Mouse (Mus musculus): ENCODE data around the gene Unc5b. TPM values are rescaled to one million over a fixed set of nuclear protein-coding genes. Genes with fewer than 3 reads are reported as not detected.
"Not testable (repeated sequence)": the region's sequence is repeated elsewhere in the genome, so short reads cannot be mapped to it uniquely, and the experiment has no call there.

The Unc5b gene
- 3.0 and 3.6 TPM in 2 replicates for polyA plus RNA-seq (2016; fragmentation: Nextera tagmentation; extraction: Ambion mirVana)

DNA sequence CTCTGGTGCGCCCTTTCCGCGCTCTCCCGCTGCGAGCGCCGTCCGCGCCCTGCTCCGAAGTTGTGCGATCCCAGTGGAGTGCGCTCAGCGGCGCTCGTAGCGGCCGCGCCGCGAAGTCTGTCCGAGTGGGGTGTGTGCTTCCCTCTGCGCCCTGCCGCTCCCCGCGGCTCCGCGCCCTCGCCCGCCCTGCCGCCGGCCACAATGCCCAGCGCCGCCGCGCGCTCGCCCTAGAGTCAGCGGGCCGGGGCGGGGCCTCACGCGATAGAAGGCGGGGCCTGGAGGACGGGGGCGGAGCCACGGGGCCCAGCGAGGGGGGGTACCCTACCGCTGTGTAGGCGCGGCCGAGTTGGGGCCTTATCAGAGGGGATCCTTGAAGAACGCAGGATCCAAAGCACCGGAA, at the start of gene Unc5b:
Gene Unc5b (minus strand): TSS at position 203 of the 400 bp plus-strand sequence.
- Histone ChIP-seq H3K4me1 (peaks cover 40% of the 10 kb centered on the region), H3K9me3 (no peaks in the 10 kb centered on the region), H3K9ac (peak within 1 kb of the TSS; percentile 69), H3K4me2 (replicated peaks) (peak within 1 kb of the TSS; percentile 95), H3K36me3 (no peaks in the 10 kb centered on the region), H3K27me3 (replicated peaks) (peaks cover 71% of the 10 kb centered on the region), H3K27ac (no peak within 1 kb of the TSS), H3K4me3 (peak within 1 kb of the TSS; percentile 58)
- under 1% methylated on average over 53 of the region's 53 CpGs for WGBS
- peak; percentile 80 for ATAC-seq (ENCODE audit: low FRiP score, low read depth)

GRCm38 (mm10) chr10:60879817-60880216, 48.4 kb upstream of the Unc5b start:
- Histone ChIP-seq H3K36me3 (no peaks in the 10 kb centered on the region), H3K27me3 (replicated peaks) (no peaks in the 10 kb centered on the region), H3K4me3 (no peak overlapping the region), H3K4me1 (no peaks in the 10 kb centered on the region), H3K9me3 (no peaks in the 10 kb centered on the region), H3K27ac (no peak overlapping the region), H3K4me2 (replicated peaks) (no peak overlapping the region), H3K9ac (no peak overlapping the region)
- WGBS, result 91% methylated on average over 4 of the region's 4 CpGs
- no peak for ATAC-seq (ENCODE audit: low FRiP score, low read depth)

DNA sequence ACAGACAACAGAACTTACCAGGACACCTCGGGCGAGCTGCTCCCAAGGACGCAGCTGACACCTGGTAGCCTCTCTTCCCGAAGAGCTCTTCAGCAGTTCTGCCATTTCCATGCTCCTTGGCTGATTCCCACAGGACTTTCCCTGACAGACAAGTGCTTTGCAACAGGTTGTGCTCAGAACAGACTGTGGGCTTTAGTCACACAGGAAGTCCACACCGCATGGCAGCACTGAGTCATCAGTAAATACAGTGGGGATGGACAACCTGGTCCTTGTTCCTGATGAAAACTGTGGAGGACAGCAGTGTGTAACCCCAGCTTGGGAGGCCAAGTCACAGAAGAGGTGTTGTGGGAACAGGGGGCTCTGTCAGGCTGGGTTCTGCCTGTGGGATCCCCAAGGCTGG, 45.7 kb upstream of the Unc5b start:
- Histone ChIP-seq H3K36me3 (no peaks in the 10 kb centered on the region), H3K9me3 (no peaks in the 10 kb centered on the region), H3K27me3 (replicated peaks) (no peaks in the 10 kb centered on the region), H3K4me2 (replicated peaks) (no peak overlapping the region), H3K4me3 (no peak overlapping the region), H3K9ac (no peak overlapping the region), H3K4me1 (no peaks in the 10 kb centered on the region), H3K27ac (no peak overlapping the region)
- 93% methylated on average over 5 of the region's 5 CpGs for WGBS
- no peak for ATAC-seq (ENCODE audit: low FRiP score, low read depth)

GRCm38 (mm10) chr10:60875011-60875410, 43.6 kb upstream of the Unc5b start:
- ATAC-seq (ENCODE audit: low FRiP score, low read depth), result no peak
- H3K4me2 ChIP-seq (replicated peaks), result no peak overlapping the region
- no peaks in the 10 kb centered on the region for H3K9me3 ChIP-seq
- 77% methylated on average over 1 of the region's 1 CpGs for WGBS
- no peaks in the 10 kb centered on the region for H3K27me3 ChIP-seq (replicated peaks)
- H3K36me3 ChIP-seq, result no peaks in the 10 kb centered on the region
- H3K27ac ChIP-seq, result no peak overlapping the region
- H3K4me1 ChIP-seq, result no peaks in the 10 kb centered on the region
- no peak overlapping the region for H3K4me3 ChIP-seq
- no peak overlapping the region for H3K9ac ChIP-seq

- no peaks in the 10 kb centered on the region for H3K27me3 ChIP-seq (replicated peaks)
- H3K9me3 ChIP-seq, result no peaks in the 10 kb centered on the region
- H3K4me1 ChIP-seq, result no peaks in the 10 kb centered on the region
- H3K9ac ChIP-seq, result no peak overlapping the region
- no peak overlapping the region for H3K4me3 ChIP-seq
- H3K36me3 ChIP-seq, result no peaks in the 10 kb centered on the region
- no peak overlapping the region for H3K27ac ChIP-seq
- 83% methylated on average over 6 of the region's 6 CpGs for WGBS
- no peak overlapping the region for H3K4me2 ChIP-seq (replicated peaks)
- ATAC-seq (ENCODE audit: low FRiP score, low read depth), result no peak
These were observed 31.9 kb upstream of the Unc5b start for GRCm38 (mm10) chr10:60863318-60863717.

DNA sequence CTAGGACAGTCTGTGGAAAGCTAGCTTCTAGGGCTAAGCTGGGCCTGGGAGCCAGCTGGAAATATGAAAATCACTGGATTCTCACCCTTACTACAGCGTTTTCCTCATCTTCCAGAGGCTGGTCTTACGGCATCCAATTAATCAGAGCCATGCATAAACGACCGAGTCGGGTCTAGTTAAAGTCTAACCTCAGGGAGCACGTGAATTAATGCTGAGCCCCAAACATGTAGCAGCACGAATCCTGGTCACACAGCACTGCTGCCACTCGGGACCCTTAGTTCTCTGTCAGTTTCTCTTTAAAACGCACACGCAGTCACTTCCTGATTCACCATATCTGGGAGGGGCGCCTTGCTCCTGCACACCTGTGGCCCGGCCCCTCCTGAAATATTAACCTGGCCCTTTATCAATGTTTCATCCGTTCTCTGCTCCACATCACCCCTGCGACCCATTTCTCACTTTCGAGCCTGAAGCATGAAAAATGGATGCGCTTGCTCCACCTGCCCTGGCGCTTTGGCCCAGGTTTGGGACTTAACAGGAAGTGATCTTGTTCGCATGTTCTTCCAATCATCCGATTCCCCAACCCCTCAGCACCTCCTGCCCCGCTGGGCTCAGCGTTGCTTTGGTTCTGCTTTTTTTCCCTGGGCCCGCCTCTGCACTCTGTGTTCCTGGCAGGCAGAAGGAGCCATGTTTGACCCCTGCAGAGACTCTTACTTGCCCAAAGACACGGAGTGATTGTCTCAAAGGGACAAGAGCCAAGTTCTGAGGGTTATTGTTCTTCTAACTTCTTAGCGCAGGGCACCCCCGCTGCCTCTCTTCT, 31.3 kb upstream of the Unc5b start:
- Histone ChIP-seq H3K36me3 (no peaks in the 10 kb centered on the region), H3K4me1 (no peaks in the 10 kb centered on the region), H3K9ac (no peak overlapping the region), H3K27ac (no peak overlapping the region), H3K4me2 (replicated peaks) (no peak overlapping the region), H3K9me3 (no peaks in the 10 kb centered on the region), H3K4me3 (no peak overlapping the region), H3K27me3 (replicated peaks) (no peaks in the 10 kb centered on the region)
- ATAC-seq (ENCODE audit: low FRiP score, low read depth), result no peak
- WGBS, result 66% methylated on average over 25 of the region's 25 CpGs

GRCm38 (mm10) chr10:60845271-60845670, 13.9 kb upstream of the Unc5b start:
- not testable (repeated sequence) for ATAC-seq (ENCODE audit: low FRiP score, low read depth); H3K4me1 ChIP-seq; H3K9ac ChIP-seq; H3K4me3 ChIP-seq; H3K27me3 ChIP-seq (replicated peaks); H3K4me2 ChIP-seq (replicated peaks); H3K9me3 ChIP-seq; H3K36me3 ChIP-seq; H3K27ac ChIP-seq

GRCm38 (mm10) chr10:60838816-60839215, 7.4 kb upstream of the Unc5b start:
- no peak for ATAC-seq (ENCODE audit: low FRiP score, low read depth)
- Histone ChIP-seq H3K27ac (no peak overlapping the region), H3K4me2 (replicated peaks) (no peak overlapping the region), H3K27me3 (replicated peaks) (peaks cover 8% of the 10 kb centered on the region; the same call in 1 of the 2 replicates), H3K9me3 (no peaks in the 10 kb centered on the region), H3K4me1 (no peaks in the 10 kb centered on the region), H3K9ac (no peak overlapping the region), H3K4me3 (no peak overlapping the region), H3K36me3 (no peaks in the 10 kb centered on the region)
- 66% methylated on average over 19 of the region's 19 CpGs for WGBS

DNA sequence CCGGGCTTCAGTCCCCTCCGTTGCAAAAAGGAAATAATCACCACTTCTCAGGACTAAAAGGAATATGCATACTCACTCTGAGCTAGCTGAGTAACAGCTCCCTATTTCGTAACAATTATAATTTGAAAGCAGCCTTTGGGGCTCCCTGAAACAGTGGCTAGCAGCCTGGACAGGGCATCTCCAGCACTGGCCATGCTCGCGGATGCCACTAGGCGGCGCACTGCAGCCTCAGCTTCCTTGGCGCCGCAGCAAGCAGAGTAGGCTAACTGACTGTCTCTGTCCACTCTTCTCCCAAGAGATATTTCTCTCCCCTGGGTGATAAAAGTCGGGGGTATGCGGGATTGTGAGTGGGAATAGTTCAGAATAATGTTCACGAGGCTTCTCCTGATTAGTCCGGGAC, 3.6 kb upstream of the Unc5b start:
- H3K4me3 ChIP-seq, result no peak overlapping the region
- H3K9me3 ChIP-seq, result no peaks in the 10 kb centered on the region
- ATAC-seq (ENCODE audit: low FRiP score, low read depth), result no peak
- no peak overlapping the region for H3K27ac ChIP-seq
- peaks cover 40% of the 10 kb centered on the region for H3K27me3 ChIP-seq (replicated peaks)
- H3K9ac ChIP-seq, result no peak overlapping the region
- H3K4me1 ChIP-seq, result peaks cover 11% of the 10 kb centered on the region
- H3K4me2 ChIP-seq (replicated peaks), result no peak overlapping the region
- H3K36me3 ChIP-seq, result no peaks in the 10 kb centered on the region
- 2% methylated on average over 13 of the region's 13 CpGs for whole genome bisulfite sequencing

- 80% methylated on average over 12 of the region's 12 CpGs for WGBS
- H3K27ac ChIP-seq, result no peak overlapping the region
- no peak overlapping the region for H3K4me3 ChIP-seq
- no peaks in the 10 kb centered on the region for H3K36me3 ChIP-seq
- no peak overlapping the region for H3K9ac ChIP-seq
- H3K4me2 ChIP-seq (replicated peaks), result no peak overlapping the region
- peaks cover 28% of the 10 kb centered on the region for H3K4me1 ChIP-seq
- H3K27me3 ChIP-seq (replicated peaks), result peaks cover 62% of the 10 kb centered on the region
- ATAC-seq (ENCODE audit: low FRiP score, low read depth), result no peak
- H3K9me3 ChIP-seq, result no peaks in the 10 kb centered on the region
These were observed 1.3 kb upstream of the Unc5b start for GRCm38 (mm10) chr10:60832664-60833173.

DNA sequence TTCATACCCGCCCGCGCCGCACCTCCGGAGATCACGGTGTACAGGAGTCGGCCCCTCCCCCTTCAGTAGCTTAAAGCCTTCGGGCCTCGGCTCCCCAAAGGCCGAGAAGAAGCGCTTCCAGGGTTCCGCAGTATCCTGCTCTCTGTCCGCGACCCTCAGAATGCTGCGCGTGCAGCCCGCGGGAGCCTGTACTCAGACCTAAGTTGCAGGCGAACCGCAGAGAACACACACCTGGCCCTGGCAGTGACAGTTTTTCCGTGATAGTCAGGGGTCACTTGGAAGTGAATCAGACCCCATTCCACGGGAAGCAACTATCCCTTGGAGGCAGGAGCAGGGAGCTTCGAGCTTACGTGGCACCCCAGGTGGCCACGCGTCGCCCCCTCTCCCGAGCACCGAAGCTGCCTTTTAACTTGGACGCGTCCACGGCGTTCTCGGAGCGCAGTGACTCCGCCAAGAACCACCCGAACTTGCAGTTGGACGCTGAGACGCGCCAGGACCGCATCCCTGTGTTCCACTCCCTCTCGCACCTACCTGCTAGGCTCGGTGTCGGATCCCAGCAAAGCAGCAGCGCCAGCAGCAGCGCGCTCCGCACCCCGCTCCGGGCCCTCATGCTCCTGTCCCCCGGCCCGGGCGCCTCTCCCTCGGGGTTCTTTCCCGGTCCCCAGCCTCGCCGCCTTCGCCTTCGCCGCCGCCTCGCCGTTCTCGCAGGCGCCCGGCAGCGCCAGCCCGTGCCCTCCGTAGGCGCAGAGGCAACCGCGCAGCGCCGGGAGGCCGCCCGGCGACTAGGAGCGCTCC, 628 bp downstream of the Unc5b start:
- H3K27ac ChIP-seq, result no peak overlapping the region
- H3K36me3 ChIP-seq, result no peaks in the 10 kb centered on the region
- H3K9ac ChIP-seq, result peak overlapping the region; percentile 69
- peaks cover 44% of the 10 kb centered on the region for H3K4me1 ChIP-seq
- peak; percentile 34 for ATAC-seq (ENCODE audit: low FRiP score, low read depth)
- H3K4me2 ChIP-seq (replicated peaks), result peak overlapping the region; percentile 95
- H3K9me3 ChIP-seq, result no peaks in the 10 kb centered on the region
- H3K4me3 ChIP-seq, result peak overlapping the region; percentile 58
- under 1% methylated on average over 78 of the region's 78 CpGs for WGBS
- H3K27me3 ChIP-seq (replicated peaks), result peaks cover 77% of the 10 kb centered on the region

GRCm38 (mm10) chr10:60830000-60830399, 1.4 kb downstream of the Unc5b start:
- Histone ChIP-seq H3K4me2 (replicated peaks) (peak overlapping the region; percentile 95), H3K9ac (0 out of 2 replicates have a peak overlapping the region, but pooled peaks have one; percentile 69), H3K9me3 (no peaks in the 10 kb centered on the region), H3K36me3 (no peaks in the 10 kb centered on the region), H3K4me3 (peak overlapping the region; percentile 58), H3K27me3 (replicated peaks) (peaks cover 82% of the 10 kb centered on the region), H3K4me1 (peaks cover 45% of the 10 kb centered on the region), H3K27ac (no peak overlapping the region)
- WGBS, result under 1% methylated on average over 11 of the region's 11 CpGs
- no peak for ATAC-seq (ENCODE audit: low FRiP score, low read depth)

Measured in neural tube, embryonic 12.5 days (tissue).